Mouse (Mus musculus) CD4-positive, CD25-positive, alpha-beta regulatory T cell, adult 4 months (primary cell): Measurements from ENCODE around the gene Selplg. TPM values are rescaled to one million over a fixed set of nuclear protein-coding genes. Genes with fewer than 3 reads are reported as not detected.
"Not testable (repeated sequence)": the region's sequence is repeated elsewhere in the genome, so short reads cannot be mapped to it uniquely, and the experiment has no call there.

Experiments
- ATAC-seq: one replicate; pipeline ENCODE4 v1.8.0; 2017
- polyA plus RNA-seq, 2 experiments: library from polyadenylated mRNA; unstranded; fragments of 100-300 nt; shearing (Covaris generic); gene quantifications; one replicate each; pipeline ENCODE4 v1.2.1; 2017

The Selplg gene
- polyA plus RNA-seq, 2 experiments from 2014 or later: 473 to 498 TPM

DNA sequence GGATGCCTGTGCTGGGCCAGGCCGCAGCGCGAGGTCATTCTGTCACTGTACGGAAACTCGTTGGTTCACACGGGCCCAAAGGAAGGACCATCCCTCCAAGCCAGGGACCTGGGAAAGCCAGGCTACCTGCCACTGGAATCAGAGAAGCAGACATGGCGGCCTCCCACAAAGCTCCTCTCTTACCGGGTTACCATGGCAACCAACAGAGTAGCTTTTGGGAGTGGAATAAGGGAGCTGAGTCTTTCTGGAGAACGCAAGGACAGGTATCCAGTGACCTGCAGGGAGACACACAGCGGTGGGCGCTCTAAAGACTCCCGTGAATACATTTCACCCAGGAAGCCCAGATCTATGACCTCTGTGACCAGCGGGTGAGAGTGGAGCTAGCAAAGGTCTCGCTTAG lies 13.9 kb downstream of the Selplg start:
- ATAC-seq: no peak

DNA sequence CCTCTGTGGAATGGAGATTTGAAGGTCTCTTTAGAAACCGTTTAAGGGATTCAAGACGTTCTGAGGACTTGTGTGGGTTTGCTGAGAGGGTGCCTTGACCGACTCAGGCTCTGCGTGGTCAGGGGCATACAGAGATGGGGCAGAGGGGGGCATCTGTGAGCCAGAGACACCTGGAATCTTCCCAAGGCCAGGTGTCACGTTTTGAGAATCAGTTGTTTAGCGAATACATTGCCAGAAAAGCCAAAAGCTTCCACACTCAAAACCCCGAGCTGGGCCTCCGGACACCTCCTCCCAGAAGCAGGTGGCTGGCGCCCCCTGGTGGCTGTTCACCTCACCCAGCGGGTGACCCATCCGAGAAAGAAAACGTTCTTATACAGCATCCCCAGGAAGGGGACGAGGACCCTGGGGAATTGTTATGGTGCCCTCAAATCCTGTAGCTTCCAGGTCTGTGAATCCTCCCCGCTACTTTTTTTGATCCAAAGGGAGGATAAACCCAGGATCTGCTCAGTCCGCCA lies 16.7 kb downstream of the Selplg start:
- ATAC-seq: peak; percentile 44

DNA sequence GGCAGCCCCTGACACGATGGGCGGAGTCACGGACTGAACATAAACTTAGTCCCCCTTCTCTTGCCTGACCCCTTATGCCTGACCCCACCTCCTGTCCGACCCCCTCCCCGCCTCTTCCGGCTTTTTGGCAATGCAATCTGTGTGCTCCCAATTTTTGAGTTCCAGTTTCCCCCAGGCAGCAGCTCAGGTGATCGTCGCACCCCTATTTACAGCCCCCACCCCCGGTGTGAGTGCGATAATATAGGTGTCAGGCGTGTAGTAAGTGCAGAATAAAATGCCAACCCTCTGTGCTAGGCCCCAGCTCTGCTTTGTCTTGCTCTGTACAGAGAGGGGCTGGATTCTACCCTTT lies 17.4 kb downstream of the Selplg start:
- ATAC-seq: no peak

DNA sequence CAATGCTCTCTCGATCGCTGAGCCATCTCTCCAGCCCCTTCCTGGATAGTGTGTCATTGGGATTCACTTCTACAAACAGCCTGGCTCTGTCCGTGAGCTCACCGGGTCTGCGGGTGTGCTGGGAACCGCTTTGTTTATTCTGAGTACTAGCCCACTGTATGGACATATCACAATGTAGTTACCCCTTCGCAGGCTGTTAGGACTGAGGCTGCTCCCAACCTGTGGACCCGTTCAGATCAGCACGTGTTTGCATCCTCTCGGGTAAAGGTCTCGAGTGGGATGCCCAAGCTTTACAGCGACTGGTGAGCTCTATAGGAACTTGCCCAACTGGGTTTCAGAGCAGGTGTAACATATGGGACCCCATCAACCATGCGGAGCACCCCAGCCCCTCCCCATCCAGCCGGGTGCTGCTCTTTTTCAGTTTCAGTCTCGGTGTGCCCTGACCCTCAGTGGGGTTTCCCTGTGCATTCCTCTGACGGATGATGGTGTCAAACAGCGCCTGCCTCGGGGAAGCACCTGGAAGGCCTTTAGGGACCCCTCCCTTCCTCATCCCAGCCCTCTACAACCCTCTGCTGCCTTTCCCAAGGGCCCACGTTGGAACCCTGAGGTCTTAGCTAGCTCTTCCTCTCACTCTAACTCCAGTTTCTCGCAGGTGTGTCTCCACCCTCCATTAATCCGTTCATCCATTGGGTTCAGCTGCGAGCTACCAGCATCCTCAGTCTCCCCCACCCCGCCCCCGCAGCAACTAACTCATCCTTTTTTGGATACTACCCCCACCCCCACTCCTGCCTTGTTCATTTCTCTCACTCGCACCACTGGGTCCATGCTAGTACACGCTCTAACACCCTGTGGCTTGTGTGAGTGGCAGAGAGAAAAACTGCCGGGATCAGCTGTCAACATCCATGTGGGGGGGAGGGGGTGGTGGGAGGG lies 18.1 kb downstream of the Selplg start:
- peak; percentile 79 for ATAC-seq

DNA sequence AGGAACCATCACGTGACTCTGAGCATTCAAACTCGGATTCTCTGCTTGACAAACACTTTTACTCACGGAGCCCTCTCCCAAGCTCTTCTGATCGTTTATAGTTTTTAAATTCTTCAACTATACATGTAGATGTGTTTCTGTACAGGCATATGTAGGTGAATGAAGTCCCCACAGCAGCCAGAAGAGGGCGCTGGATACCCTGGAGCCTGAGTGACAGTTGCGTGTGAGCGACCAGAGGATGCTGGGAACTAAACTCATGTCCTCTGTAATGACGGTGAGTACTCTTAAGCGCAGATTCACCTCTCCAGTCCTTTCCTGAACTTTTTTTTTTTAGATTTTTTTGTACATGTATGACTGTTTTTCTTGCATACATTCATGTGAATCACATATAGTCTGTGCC lies 18.8 kb downstream of the Selplg start:
- ATAC-seq: no peak

DNA sequence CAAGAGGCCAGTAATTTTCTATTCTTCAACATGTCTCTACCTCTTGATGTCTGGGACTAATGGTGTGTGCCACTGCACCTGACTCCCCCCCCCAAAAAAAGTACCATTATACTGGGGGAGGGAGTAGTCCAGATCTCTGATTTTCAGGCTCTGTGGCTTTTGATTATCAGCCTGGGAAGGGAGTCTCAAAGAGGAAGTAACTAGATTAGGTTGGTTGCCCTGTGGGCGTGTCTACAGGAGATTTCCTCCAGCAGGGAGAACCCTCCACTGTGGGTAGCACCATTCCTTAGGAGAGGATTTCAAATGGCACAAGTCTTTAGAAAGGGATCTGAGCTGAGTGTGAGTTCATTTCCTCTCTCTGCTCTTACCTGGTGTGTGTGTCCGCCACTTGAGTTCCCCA lies 19.8 kb downstream of the Selplg start:
- no peak for ATAC-seq

DNA sequence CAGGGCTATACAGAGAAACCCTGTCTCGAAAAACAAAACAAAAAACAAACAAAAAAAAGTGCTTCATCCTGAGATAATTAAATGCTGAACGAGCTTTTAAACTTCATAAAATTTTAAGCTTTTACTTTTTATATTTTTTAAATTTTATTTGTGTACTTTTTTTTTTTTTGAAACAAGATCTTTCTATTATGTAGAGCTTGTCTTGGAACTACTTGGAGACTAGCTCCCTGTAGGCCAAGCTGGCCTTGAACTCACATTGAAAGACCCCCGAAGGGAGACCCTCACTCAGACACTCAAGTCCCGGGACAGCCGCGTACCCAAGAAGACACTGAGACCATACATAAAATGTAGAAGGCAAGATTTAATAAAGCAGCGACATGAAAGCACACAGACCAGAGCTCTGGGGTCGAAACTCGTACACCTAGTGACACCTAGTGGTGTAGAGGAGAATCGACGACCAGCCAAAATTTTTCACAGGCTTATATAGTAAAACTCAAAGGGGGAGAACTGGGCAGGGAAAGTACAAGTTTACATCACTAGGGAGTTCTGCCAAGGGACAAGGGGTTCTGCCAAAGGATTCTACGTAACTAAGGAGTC lies 20.5 kb downstream of the Selplg start:
- not testable (repeated sequence) for ATAC-seq

DNA sequence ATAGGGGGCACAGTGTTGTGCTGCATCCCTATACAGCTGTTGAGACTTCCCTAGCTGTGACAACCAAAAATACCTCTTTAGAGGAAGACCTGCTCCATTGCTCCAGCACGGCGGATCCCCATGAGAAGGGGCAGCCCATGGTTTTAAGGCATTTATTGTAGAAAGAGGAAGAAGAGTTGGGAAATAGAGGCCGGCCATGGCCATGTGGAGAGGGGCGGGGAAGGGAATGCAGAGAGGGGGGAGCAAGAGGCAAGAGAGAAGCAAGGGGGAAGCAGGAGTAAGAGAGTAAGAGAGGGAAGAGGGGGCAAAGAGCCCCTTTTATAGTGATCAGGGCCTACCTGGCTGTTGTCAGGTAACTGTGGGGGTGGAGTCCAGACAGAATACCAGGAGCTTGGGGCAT lies 22.3 kb downstream of the Selplg start:
- ATAC-seq: no peak

DNA sequence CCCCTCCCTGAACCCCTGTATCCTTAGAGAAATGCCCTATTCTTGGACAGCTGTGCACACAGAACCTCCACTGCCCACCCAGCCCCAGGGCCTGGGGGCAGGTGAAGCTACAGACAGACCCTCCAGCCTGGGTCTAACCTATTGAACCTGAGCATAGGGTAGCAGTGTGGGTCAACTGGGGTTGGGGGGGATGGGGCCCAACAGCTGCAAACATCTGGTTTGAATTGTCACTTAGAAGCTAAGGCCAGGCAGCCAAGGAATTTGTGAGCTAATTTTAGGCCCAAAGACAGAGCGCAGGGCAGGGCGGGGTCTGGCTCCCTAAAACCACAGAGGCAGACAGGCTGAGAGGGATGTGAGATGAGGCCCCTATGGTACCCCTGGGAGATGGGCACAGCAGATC lies 24.3 kb downstream of the Selplg start:
- ATAC-seq: no peak

DNA sequence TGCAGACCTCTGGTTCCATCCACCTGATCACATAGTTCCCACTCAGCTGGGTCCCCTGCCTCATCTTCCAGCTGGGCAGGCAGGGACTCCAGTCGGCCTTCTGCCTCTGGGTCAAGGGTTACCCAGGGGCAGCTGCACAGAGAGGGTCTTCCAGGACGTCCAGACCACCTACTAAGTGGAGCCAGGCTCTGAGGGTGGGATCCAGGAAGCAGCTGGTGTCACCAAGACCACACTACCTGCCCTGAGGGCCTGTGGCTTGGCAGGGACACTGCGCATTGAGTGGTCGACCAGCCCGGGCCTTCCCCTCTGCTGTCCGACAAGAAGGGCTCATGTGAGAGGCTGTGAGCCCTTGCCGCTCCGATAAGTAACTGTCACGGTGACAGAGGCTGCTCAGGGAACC lies 24.7 kb downstream of the Selplg start:
- ATAC-seq: no peak

DNA sequence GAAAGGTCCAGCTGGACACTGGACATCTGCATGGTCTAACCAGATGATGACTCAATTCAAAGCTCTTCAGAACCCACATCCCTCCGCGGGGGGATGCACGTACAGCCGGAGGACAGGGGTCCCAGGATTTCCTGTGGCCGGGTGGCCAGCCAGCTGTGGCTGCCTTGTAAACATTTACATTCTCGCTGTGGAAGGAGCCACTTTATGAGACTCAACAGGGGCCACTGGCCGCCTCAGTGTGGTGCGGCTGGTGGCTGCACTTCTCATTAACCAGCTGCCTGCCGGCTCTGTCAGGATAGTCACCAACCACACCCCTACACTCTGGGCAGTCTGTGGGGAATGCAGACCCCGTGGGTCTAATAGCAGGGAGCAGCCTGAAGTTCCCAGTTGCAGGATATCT lies 26.0 kb downstream of the Selplg start:
- no peak for ATAC-seq

DNA sequence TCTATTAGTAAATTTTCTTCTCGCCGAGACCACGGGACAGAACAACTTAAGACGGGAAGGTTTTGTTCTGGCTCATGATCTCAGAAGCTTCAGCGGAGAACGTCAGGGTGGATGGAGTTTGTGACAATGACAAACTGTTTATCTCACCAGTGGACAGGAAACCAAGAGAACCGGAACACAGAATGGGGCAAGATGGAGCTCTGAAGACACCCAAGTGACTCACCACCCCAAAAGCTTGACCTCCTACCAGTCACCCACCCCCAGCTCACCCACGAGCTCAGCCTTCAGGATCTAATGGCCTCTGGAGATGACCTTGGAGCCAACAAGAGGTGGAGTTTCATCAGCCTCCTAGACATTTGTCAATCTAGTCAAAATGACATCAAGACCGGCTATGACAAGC lies 27.1 kb downstream of the Selplg start:
- ATAC-seq: no peak

DNA sequence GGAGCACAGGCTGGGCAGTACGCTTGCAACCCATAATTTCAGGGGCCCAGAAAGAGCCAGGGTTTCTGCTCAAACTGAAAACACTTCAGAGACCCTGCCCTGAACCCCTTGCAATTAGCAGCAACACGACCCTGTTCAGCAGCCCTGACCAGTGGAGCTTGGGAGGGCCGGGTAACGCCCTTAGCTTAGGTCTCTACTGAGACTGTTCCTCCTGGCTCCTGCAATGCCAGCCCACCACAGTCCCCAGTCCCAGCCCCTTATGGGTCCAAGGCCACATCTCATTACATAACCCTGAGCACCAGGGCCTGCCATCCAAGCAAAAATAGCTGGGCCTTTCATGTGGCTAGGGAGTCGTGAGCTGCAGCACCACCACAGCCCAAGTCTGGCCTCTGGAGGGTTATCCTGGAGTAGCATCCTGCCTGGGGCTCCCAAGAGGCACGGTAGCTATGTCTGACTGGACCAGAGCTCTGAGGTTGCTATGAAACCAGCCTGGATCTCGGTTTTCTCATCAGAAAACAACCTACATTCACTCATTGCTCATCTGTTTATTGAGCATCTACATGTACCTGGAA lies 28.0 kb downstream of the Selplg start:
- no peak for ATAC-seq

DNA sequence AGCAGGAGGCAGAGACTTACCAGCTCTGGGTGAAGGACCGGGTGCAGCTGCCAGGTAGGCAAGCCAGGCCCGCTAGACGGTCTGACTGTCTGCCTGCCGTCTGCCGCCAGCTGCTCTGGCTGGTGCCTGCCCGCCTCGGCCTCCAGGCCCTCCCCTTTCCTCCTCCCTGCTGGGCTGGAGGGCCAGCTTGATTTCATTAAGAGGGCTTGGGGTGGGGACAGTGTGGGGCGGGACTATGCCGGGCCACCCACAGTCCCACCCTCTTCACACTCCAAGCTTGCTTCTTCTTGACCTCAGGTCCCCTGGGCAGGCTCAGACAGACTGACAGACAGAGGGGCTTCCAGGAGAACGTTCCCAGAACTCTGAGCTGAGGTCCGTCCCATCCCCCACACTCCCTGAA lies 32.2 kb downstream of the Selplg start, which contains the start of gene Tmem119:
Tmem119 (minus strand) TSS at position 237 of the 400 bp plus-strand sequence.
- ATAC-seq: no peak

DNA sequence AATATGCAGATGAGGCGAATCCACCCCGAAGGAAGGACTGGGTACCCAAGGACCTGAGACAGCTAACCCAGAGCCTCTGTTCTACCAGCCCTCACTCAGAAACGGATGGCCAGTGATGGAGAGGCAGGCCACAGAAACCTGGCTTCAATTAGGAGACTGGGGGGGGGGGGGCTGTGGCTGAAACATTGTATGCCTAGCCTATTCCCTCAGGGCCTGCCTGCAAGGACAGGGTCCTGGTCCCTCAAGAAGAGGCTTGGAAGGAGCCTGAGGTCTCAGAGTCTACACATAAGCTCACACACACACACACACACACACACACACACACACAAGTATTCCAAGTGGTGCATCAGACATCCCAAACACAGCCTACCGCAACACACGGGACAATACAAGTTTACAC lies 32.8 kb downstream of the Selplg start:
- no peak for ATAC-seq

DNA sequence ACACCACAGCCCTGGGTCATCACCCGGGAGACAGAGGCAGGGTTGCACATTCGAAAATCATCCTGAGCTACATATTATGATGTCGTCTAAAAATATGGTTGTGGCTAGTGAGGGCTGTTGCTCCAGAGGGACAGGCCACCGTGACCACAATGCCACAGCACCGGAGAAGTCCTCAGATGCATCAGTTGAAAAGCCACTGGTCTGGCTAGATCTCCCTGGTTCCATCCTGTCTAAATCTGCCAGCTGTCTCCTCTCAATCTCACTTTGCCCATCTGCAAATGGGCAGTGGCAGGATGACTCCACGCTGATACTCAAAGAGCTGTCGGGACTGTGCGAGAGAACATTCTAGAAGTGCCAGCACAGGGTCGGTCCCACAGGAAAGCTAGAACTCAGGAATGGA lies 33.9 kb downstream of the Selplg start:
- ATAC-seq: no peak

DNA sequence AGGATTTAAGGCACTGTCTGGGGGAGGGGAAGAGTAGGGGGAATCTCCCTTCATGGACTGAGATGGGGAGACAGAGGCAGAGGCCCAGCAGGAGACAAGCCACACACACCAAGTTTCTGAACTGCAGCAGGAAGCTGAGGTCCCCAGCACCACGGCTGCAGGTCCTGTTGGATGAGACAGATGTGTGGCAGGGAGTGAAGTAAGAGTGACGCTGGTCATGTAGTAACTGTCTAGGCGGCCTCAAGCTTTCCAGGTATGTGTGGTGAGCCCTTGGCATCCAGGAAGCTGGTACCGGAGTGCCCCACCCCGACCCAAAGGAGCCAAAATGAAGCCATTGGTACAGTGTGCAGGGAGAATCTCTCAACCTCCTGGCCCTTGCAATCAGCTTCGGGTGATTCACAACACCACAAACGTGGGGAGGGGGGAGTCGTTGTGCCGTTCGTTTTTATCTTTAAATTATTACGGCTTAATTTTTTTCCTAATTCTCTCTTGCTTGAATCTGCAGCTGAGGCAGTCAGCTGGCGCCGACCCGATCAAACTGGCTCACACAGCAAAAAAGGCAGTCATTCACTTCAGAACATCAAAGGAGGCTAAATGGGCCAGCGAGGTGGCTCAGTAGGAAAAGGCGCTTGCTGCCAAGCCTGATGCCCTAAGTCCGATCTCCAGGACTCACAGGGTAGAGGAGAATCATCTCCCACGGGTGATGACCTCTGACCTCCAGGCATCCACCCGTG lies 35.1 kb downstream of the Selplg start:
- ATAC-seq: no peak

DNA sequence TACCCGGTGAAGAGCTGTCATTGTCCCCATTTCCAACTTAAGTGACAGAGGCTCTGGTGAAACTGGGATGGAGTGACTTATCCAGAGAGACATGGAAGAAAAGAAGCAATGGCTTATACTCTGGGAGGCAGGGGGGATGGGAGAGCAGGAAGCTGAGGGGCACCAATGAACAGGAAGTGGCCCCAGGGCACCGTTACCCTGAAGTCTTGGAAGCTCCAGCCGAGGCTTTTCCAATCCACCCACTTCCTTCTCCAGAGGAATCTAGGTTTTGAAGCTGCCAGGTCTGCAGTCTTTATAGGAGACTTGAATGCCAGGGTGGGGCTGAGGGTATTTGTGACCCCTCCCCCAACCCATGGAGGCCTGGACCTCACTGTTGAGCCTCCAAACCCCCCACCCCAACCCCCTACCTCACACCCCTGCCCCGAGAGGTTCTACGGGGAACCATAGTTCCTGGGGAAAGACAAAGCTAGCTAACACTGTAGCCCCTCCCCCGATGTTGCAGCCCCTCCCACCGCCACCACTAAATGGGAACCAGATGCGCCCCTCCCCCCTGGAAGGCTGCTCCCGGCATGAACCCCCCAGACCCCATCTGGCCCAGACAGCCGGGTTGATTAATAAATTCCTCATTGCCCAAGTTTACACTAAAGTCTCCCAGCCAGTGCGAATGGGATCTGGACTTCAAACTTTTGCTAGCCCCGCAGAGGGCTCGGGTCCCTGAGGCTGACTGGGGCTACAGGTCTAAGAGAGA lies 35.9 kb downstream of the Selplg start:
- no peak for ATAC-seq

DNA sequence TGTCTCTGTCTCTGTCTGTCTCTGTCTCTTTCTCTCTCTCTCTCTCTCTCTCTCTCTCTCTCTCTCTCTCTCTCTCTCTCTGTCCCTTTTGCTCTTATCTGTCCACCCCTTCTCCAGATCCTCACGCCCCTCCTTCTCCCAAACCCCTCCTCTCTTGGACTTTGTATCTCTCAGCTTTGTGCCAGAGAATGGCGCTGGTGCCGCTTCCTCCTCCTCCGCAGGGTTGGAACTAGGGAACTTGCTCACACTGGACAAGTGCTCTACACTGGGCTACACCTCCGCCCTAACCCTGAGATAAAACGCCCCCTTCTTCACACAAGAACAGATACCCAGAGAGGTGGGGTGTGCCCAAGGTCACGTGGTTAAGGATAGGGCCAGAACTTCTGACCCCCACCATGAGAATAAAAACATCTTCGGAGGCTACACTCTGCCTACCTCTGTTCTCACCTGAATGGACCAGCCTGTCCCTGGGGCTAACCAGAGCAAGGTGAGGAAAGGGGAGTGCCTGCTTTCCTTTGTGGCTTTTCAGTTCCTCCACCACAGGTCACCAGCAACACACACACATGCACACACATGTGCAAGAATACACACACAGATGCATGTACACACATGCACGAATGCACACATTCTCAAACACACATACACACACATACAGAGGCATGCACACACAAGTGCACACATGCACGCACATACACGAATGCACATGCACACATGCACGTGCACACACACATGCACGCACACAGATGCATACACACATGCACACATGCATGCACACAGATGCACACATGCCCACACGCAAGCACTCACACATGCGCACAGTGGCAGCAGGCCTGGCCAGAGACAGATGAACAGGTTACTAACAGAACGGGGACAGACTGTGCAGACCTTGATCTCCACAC lies 41.0 kb downstream of the Selplg start:
- no peak for ATAC-seq

DNA sequence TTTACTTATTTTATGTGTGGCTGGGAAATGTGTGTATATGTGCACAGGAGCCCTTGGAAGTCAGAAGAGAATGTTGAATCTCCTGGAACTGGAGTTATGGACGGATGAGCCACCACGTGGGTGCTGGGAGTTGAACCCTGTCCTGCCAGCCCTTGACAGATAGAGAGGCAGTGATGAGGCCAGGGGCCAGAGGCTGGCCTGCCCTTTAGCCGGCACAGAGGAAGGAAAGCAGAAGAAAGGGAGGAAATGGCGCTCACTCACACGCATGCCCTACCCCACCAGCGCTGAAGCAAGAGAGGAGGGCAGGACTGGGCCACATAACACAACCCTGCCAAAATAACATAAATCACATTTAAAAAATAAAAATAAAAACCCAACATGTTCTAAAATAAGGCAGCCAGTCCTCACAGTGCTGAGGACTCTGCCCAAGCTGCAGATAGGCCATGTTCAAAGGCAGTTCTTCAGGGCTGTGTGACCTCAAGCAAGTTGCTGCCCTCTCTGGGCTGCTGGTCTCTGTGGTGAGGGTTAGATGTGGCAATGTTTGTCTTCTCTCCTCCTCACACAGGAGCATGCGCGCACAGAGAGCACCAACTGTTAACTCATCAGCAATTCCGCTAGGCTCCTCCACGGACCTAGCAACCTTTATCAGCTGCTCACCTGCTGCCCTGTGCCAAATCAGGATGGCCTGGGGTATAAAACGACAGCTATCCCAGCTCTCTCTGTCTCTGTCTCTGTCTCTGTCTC lies 41.8 kb downstream of the Selplg start:
- ATAC-seq: no peak
